Mouse (Mus musculus) ES-E14 (cell line): ENCODE measurements around the gene Zfyve27. TPM values are rescaled to one million over a fixed set of nuclear protein-coding genes. Genes with fewer than 3 reads are reported as not detected.
A peak's percentile ranks its signal among the peaks of the same experiment; 100 is the strongest.

Experiments used
- DNase-seq: peaks from one replicate; pipeline ENCODE4 v3.0.0-alpha.2; 2013; ENCODE audit warnings: low read depth, low spot score
- H3K27ac ChIP-seq: 2 replicates; pipeline ENCODE4 v1.5.1; 2012; ENCODE audit warnings: low read depth, mild to moderate bottlenecking, low read length, moderate library complexity, mixed read lengths; ENCODE audit not compliant: poor library complexity, insufficient read depth, severe bottlenecking
- H3K36me3 ChIP-seq: 2 replicates; pipeline ENCODE4 v1.6.1; 2012; ENCODE audit warnings: mild to moderate bottlenecking, low read length, moderate library complexity, mixed read lengths; ENCODE audit not compliant: control insufficient read depth, poor library complexity, insufficient read depth, severe bottlenecking
- H3K4me1 ChIP-seq, 2 experiments: fragments of 150-350 bp in 1 of 2; sonication (generic) in 1 of 2; 2 replicates each; pipeline ENCODE4 v1.6.1; 2012; ENCODE audit warnings: low read length in 2 of 2, mild to moderate bottlenecking in 1 of 2, mixed read lengths in 1 of 2; ENCODE audit not compliant: control insufficient read depth in 2 of 2, insufficient read depth in 2 of 2, poor library complexity in 1 of 2
- H3K4me3 ChIP-seq, 2 experiments: fragments of 150-350 bp in 1 of 2; sonication (generic) in 1 of 2; 2 replicates each; pipeline ENCODE4 v1.5.1; 2012; ENCODE audit warnings: low read length in 2 of 2, low read depth in 1 of 2, mild to moderate bottlenecking in 1 of 2, mixed read lengths in 1 of 2; ENCODE audit not compliant: insufficient read depth in 1 of 2, poor library complexity in 1 of 2, severe bottlenecking in 1 of 2
- H3K9ac ChIP-seq: 2 replicates; pipeline ENCODE4 v1.6.1; 2012; ENCODE audit warnings: low read depth, mild to moderate bottlenecking, low read length, mixed read lengths; ENCODE audit not compliant: poor library complexity, insufficient read depth, severe bottlenecking
- H3K9me3 ChIP-seq: fragments of 150-350 bp; sonication (generic); 2 replicates; pipeline ENCODE4 v1.6.1; 2012; ENCODE audit warnings: low read depth, mild to moderate bottlenecking, low read length; ENCODE audit not compliant: control insufficient read depth, insufficient read depth
- CHD2 ChIP-seq: IDR thresholded peaks from 2 replicates; pipeline ENCODE4 v1.6.1; 2014; ENCODE audit warnings: mild to moderate bottlenecking, low read depth, low read length, inconsistent platforms
- HCFC1 ChIP-seq: IDR thresholded peaks from 2 replicates; pipeline ENCODE4 v1.6.1; 2012; ENCODE audit warnings: low read length, inconsistent platforms, borderline replicate concordance; ENCODE audit not compliant: insufficient read depth
- MAFK ChIP-seq: IDR thresholded peaks from 2 replicates; pipeline ENCODE4 v1.6.1; 2014; ENCODE audit warnings: mild to moderate bottlenecking, low read depth, low read length, inconsistent platforms; ENCODE audit not compliant: insufficient read depth
- ZC3H11A ChIP-seq: IDR thresholded peaks from 2 replicates; pipeline ENCODE4 v1.6.1; 2012; ENCODE audit warnings: low read depth, mild to moderate bottlenecking, inconsistent platforms, low read length, borderline replicate concordance
- ZNF384 ChIP-seq: IDR thresholded peaks from 2 replicates; pipeline ENCODE4 v1.6.1; 2012; ENCODE audit warnings: low read depth, low read length, inconsistent platforms
- in situ Hi-C, 2 experiments: fragments of 600-800 bp; cut with MboI; formaldehyde crosslinking; loops; one replicate each; pipeline ENCODE4 v1.15.1; 2025; ENCODE audit warnings: low sequenced_read_pairs in 2 of 2, inconsistent platforms in 1 of 2; ENCODE audit not compliant: unreplicated experiment in 2 of 2
- total RNA-seq: library from RNA; depleted of rRNA; stranded (reverse); fragments of 300-350 nt; gene quantifications from 2 replicates; pipeline ENCODE4 v1.2.3, GENCODE M21; 2012

The Zfyve27 gene
- total RNA-seq, 1 experiment: 45.9 TPM

DNA sequence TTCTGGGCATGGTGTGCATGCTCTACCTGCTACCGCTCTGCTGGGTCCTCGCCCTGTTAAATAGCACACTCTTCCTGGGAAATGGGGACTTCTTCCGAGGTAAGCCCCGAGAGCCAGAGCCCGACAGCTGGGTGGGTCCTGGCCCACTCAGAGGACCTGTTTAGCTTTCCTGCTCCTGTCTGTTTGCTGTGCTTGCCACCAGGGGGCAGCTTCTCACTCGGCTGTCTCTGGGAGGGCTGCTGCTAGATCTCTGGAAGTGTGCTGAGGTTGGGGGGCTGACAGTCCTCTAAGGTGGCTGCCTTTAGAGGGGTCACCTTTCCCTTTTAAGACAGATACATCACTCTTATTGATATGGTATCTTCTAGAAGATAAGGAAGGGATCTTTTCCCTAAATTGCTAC, 18.9 kb downstream of the Zfyve27 start:
- Histone ChIP-seq H3K27ac (no peak overlapping the region), H3K9ac (no peak overlapping the region), H3K36me3 (peaks cover 33% of the 10 kb centered on the region; the same call in 1 of the 2 replicates), H3K4me3 (no peak overlapping the region), H3K4me1 (peaks cover 0 to 5% of the 10 kb centered on the region in 2 experiments; a peak in 2 of 4 replicates), H3K9me3 (no peaks in the 10 kb centered on the region)
- TF ChIP-seq CHD2 (no peak), ZC3H11A (no peak), ZNF384 (no peak), HCFC1 (no peak), MAFK (no peak)
- DNase-seq: no peak
- in situ Hi-C loops: no loop called here

DNA sequence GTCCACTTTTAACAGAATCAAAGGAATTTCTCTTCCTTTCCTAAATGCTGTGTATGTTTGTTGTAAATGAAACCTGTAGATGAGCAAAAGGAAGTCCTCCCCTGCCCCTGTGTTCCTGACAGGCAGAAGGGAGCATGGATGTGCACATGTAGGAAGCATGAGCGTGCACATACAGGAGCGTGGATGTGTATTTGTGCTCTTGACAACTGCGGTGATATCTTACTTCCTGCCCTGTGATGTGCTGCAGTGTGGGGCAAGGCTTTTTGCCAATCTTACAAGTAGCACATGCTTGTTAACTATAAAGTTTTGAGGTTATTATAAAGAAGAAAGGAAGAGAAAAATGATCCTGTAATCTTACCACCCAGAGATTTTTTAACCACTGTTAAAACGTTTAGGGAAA, 26.0 kb downstream of the Zfyve27 start:
- H3K4me3 ChIP-seq: no peak overlapping the region
- H3K27ac ChIP-seq: no peak overlapping the region
- TF ChIP-seq MAFK (no peak), CHD2 (no peak), ZNF384 (no peak), ZC3H11A (no peak), HCFC1 (no peak)
- H3K9me3 ChIP-seq: no peaks in the 10 kb centered on the region
- H3K9ac ChIP-seq: no peak overlapping the region
- H3K4me1 ChIP-seq: 0 out of 4 replicates have a peak, but pooled peaks cover 0 to 2% of the 10 kb centered on the region in 2 experiments
- in situ Hi-C loops: loop anchor here in 1 of 2 experiments (10.0 kb wide), 1 partner anchor 465 kb away; no protein-coding TSS in a partner anchor
- no peak for DNase-seq
- H3K36me3 ChIP-seq: peaks cover 31% of the 10 kb centered on the region

GRCm38 (mm10) chr19:42190494-42190893, 26.7 kb downstream of the Zfyve27 start:
- no peak overlapping the region for H3K4me3 ChIP-seq
- no peak overlapping the region for H3K27ac ChIP-seq
- H3K9me3 ChIP-seq: no peaks in the 10 kb centered on the region
- in situ Hi-C loops: loop anchor here in 1 of 2 experiments (10.0 kb wide), 1 partner anchor 464 kb away; no protein-coding TSS in a partner anchor
- no peak overlapping the region for H3K9ac ChIP-seq
- peak; percentile 68 for DNase-seq
- H3K36me3 ChIP-seq: peaks cover 25% of the 10 kb centered on the region
- H3K4me1 ChIP-seq: 0 out of 4 replicates have a peak, but pooled peaks cover 0 to 2% of the 10 kb centered on the region in 2 experiments
- TF ChIP-seq HCFC1: no peak
- no peak for TF ChIP-seq ZNF384
- TF ChIP-seq MAFK: no peak
- TF ChIP-seq ZC3H11A: 0 out of 2 replicates have a peak, but pooled peaks have one; percentile 59
- TF ChIP-seq CHD2: no peak

DNA sequence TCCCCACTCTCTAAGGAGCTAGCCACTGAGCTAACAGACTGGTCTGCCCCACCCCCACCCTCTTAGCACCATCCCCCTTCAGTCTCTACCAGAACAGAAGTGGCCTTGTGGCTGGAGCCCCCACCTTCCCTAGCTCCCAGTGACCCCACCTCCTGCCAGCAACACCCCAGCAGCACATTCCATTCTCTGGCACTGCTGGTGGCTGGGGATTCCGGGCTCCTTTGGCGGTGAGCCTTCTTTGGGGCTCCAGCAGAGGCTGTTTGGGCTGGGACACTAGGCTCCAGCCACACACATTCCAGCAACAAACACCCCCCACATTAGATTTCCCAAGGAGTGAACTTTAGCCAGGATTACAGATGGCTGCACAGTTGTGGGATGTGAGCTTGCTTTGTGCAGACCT, 29.6 kb downstream of the Zfyve27 start:
- in situ Hi-C loops: loop anchor here in 1 of 2 experiments (10.0 kb wide), 1 partner anchor 461 kb away; no protein-coding TSS in a partner anchor
- Histone ChIP-seq H3K4me1 (peaks cover 0 to 4% of the 10 kb centered on the region in 2 experiments; a peak in 1 of 4 replicates), H3K9ac (no peak overlapping the region), H3K36me3 (peaks cover 20% of the 10 kb centered on the region), H3K9me3 (no peaks in the 10 kb centered on the region), H3K4me3 (no peak overlapping the region), H3K27ac (no peak overlapping the region)
- TF ChIP-seq CHD2 (no peak), MAFK (no peak), ZC3H11A (no peak), ZNF384 (no peak), HCFC1 (no peak)
- DNase-seq: no peak
